Mouse (Mus musculus): ENCODE results near the gene Gpr176.

The Gpr176 gene

DNA sequence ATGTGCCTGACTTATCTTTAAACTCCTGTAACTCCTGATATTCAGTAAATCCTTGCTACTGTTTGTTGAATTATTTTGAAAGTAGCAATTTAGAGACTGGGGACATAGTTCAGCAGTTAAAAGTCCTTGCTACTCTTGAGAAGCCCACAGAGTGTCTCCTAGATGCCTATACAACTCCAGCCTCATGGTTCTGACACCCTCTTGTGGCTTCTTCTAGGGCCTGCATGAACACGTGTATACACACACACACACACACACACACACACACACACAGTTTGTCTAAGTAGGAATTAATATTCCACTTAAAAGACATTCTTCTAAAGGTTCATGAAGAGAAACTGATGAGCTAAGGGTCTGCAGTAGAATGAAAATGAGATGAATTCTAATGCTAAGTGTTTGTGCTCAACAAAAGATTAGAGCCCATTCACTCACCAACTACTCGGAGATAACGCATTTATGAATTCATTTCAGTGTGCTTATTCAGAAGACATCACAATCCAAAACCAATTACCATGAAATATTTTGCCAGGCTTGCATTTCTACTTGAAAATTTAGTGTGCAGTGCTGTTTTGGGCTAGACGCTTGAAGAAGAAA lies 144.6 kb downstream of the Gpr176 start:
- no peak for DNase-seq

Data from retina, postnatal 1 day (tissue).